14 mouse cellular contexts compared by ENCODE assay signal in the genomic region with DNA sequence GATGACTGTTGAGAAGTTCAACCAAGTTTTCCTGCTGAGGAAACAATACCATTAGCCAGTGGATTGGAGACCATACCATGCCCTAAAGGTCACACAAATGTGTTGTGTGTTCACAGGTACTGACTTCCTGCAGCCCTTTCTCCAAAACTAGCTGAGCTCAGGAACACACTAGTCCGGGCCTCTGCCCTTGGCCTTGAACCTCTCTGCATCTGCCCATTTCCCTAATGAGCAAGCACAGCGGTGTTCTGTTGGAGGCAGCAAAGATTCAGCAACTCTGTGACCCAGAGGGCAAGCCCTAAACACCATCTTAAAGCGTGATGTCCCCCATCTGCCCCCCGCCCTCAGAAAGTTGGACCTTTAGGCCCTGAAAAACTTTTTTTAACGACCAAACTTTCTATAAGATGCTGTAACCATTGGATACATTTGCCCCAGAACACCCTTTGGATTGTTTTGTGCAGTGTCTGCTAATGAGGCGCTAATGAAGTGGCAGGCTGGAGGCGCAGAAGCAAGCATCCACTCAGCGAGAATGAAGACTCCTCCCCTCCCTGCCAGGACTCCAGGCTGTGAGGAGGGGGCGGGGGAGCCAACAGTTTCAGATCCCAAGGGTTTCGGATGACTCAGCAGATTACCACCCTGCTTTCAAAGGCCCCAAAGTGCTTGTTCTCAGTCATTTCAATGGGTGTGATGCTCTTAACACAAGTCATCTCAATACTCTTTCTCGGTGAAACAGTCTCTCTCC. TPM values are rescaled to one million over a fixed set of nuclear protein-coding genes. Genes with fewer than 3 reads are reported as not detected.
DNase-seq lines count a peak whose midpoint lies in the region; ATAC-seq lines count a peak whose summit lies in the region.
"Had no signal": no experiment of that assay in that cellular context is flagged by ENCODE, and none has a peak within 500 bp of the region (broad histone marks: within the 10 kb centered on the region; RNA-seq: fewer than 3 reads in every experiment).

No protein-coding gene starts in this region.

- H3K9ac ChIP-seq in lung, embryonic 16.5 days (ENCODE audit: low read length) = no peak overlapping the region
- H3K9ac ChIP-seq in forebrain, embryonic 15.5 days (replicated peaks) = no peak overlapping the region
- H3K9ac ChIP-seq in midbrain, embryonic 15.5 days = no peak overlapping the region
- no peak overlapping the region for H3K9ac ChIP-seq in kidney, embryonic 16.5 days (replicated peaks; ENCODE audit: low read length)
- H3K9ac ChIP-seq: embryonic facial prominence, embryonic 13.5 days; liver, embryonic 13.5 days had no signal

- no peak overlapping the region for H3K27ac ChIP-seq in lung, embryonic 16.5 days (ENCODE audit: low read length)
- no peak overlapping the region for H3K27ac ChIP-seq in forebrain, embryonic 15.5 days (replicated peaks)
- no peak overlapping the region for H3K27ac ChIP-seq in midbrain, embryonic 15.5 days
- H3K27ac ChIP-seq in kidney, embryonic 16.5 days (ENCODE audit: low read length) = no peak overlapping the region
- H3K27ac ChIP-seq: embryonic facial prominence, embryonic 13.5 days; gastrocnemius, adult 2 months; liver, embryonic 13.5 days had no signal

- 9% methylated on average over 11 of the region's 11 CpGs for WGBS in lung, embryonic 16.5 days
- WGBS in forebrain, embryonic 15.5 days = 7% methylated on average over 11 of the region's 11 CpGs
- 22% methylated on average over 11 of the region's 11 CpGs for WGBS in midbrain, embryonic 15.5 days
- WGBS in kidney, embryonic 16.5 days = 16% methylated on average over 11 of the region's 11 CpGs

- ATAC-seq in lung, embryonic 16.5 days (ENCODE audit: low read depth) = peak; percentile 43; the same call in 1 of the 2 replicates
- peak; percentile 78 for ATAC-seq in forebrain, embryonic 15.5 days (replicated peaks)
- ATAC-seq in midbrain, embryonic 15.5 days (replicated peaks) = 0 out of 2 replicates have a peak, but pooled peaks have one; percentile 14
- ATAC-seq in kidney, embryonic 16.5 days (ENCODE audit: low FRiP score, low TSS enrichment) = no peak

- no peaks in the 10 kb centered on the region for H3K36me3 ChIP-seq in lung, embryonic 16.5 days (ENCODE audit: control insufficient read depth, insufficient read depth, low read length)
- no peaks in the 10 kb centered on the region for H3K36me3 ChIP-seq in forebrain, embryonic 15.5 days
- no peaks in the 10 kb centered on the region for H3K36me3 ChIP-seq in midbrain, embryonic 15.5 days (replicated peaks)
- no peaks in the 10 kb centered on the region for H3K36me3 ChIP-seq in kidney, embryonic 16.5 days (ENCODE audit: insufficient read depth, low read length)
- H3K36me3 ChIP-seq: embryonic facial prominence, embryonic 13.5 days; liver, embryonic 13.5 days had no signal

- H3K27me3 ChIP-seq in lung, embryonic 16.5 days (ENCODE audit: control insufficient read depth, insufficient read depth, low read depth, low read length) = no peaks in the 10 kb centered on the region
- no peaks in the 10 kb centered on the region for H3K27me3 ChIP-seq in forebrain, embryonic 15.5 days
- H3K27me3 ChIP-seq in midbrain, embryonic 15.5 days (replicated peaks) = no peaks in the 10 kb centered on the region
- no peaks in the 10 kb centered on the region for H3K27me3 ChIP-seq in kidney, embryonic 16.5 days (ENCODE audit: insufficient read depth, low read length)
- H3K27me3 ChIP-seq: liver, embryonic 13.5 days; megakaryocyte, embryonic 14.5 days had no signal

- H3K4me3 ChIP-seq in lung, embryonic 16.5 days (ENCODE audit: low read length) = no peak overlapping the region
- H3K4me3 ChIP-seq in forebrain, embryonic 15.5 days = no peak overlapping the region
- no peak overlapping the region for H3K4me3 ChIP-seq in midbrain, embryonic 15.5 days
- H3K4me3 ChIP-seq in kidney, embryonic 16.5 days (ENCODE audit: low read length) = no peak overlapping the region
- H3K4me3 ChIP-seq: embryonic facial prominence, embryonic 13.5 days; gastrocnemius, adult 2 months; liver, embryonic 13.5 days; megakaryocyte, embryonic 14.5 days had no signal

- no peaks in the 10 kb centered on the region for H3K4me1 ChIP-seq in lung, embryonic 16.5 days (replicated peaks; ENCODE audit: control insufficient read depth, insufficient read depth, low read length)
- H3K4me1 ChIP-seq in forebrain, embryonic 15.5 days = peaks cover 46% of the 10 kb centered on the region
- peaks cover 18% of the 10 kb centered on the region for H3K4me1 ChIP-seq in midbrain, embryonic 15.5 days
- no peaks in the 10 kb centered on the region for H3K4me1 ChIP-seq in kidney, embryonic 16.5 days (ENCODE audit: insufficient read depth, low read length)
- H3K4me1 ChIP-seq: liver, embryonic 13.5 days; megakaryocyte, embryonic 14.5 days had no signal

- H3K9me3 ChIP-seq in lung, embryonic 16.5 days (ENCODE audit: control insufficient read depth, low read length) = no peaks in the 10 kb centered on the region
- H3K9me3 ChIP-seq in forebrain, embryonic 15.5 days = no peaks in the 10 kb centered on the region
- H3K9me3 ChIP-seq in midbrain, embryonic 15.5 days = no peaks in the 10 kb centered on the region
- no peaks in the 10 kb centered on the region for H3K9me3 ChIP-seq in kidney, embryonic 16.5 days (ENCODE audit: low read length)
- H3K9me3 ChIP-seq: embryonic facial prominence, embryonic 13.5 days; liver, embryonic 13.5 days; megakaryocyte, embryonic 14.5 days had no signal

- no peak for DNase-seq in lung, postnatal 25 days (ENCODE audit: low spot score)
- peak; percentile 89 for DNase-seq in brain, adult 2 months (ENCODE audit: low read depth, low spot score)
- no peak for DNase-seq in ovary, adult 18-20 months (ENCODE audit: low spot score)
- no peak for DNase-seq in ovary, postnatal 14 days (ENCODE audit: low spot score)
- DNase-seq: cerebellum, adult 11 months; gastrocnemius, adult 2 months; kidney, adult 9 months; liver, embryonic 13.5 days had no signal

- no peak overlapping the region for H3K4me2 ChIP-seq in lung, embryonic 16.5 days (ENCODE audit: low read depth, low read length)
- H3K4me2 ChIP-seq in forebrain, embryonic 15.5 days (replicated peaks) = no peak overlapping the region
- no peak overlapping the region for H3K4me2 ChIP-seq in midbrain, embryonic 15.5 days
- no peak overlapping the region for H3K4me2 ChIP-seq in kidney, embryonic 16.5 days (replicated peaks; ENCODE audit: low read depth, low read length)
- H3K4me2 ChIP-seq: embryonic facial prominence, embryonic 13.5 days; liver, embryonic 13.5 days had no signal

RNA-seq across cellular contexts. Expression of gene Ube2ql1, which starts 21.7 kb away (rescaled TPM):
- 0.09 and 0.28 TPM in 2 replicates for polyA plus RNA-seq in lung, embryonic 16.5 days (2015; fragmentation: Nextera tagmentation; extraction: Ambion mirVana)
- polyA plus RNA-seq in forebrain, embryonic 15.5 days (2015; fragmentation: Nextera tagmentation; extraction: Ambion mirVana) = 29.3 and 30.4 TPM in 2 replicates
- 24.0 and 25.1 TPM in 2 replicates for polyA plus RNA-seq in midbrain, embryonic 15.5 days (2015; fragmentation: Nextera tagmentation; extraction: Ambion mirVana)
- polyA plus RNA-seq in kidney, embryonic 16.5 days (2015; fragmentation: Nextera tagmentation; extraction: Ambion mirVana) = 0.61 and 0.75 TPM in 2 replicates

Comparison
In these comparisons a context has a peak if more than half of its experiments do, and no peak if none do; other contexts are left out.
1. RNA of gene Ube2ql1, which starts 21.7 kb away (polyA plus RNA-seq): 29.3 to 30.4 TPM in forebrain, embryonic 15.5 days and 24.0 to 25.1 TPM in midbrain, embryonic 15.5 days; 0.61 to 0.75 TPM in kidney, embryonic 16.5 days and 0.09 to 0.28 TPM in lung, embryonic 16.5 days; every median in the first group is over 10 times any median in the second.